ENCODE assay signal across 8 mouse cellular contexts in genomic region chr6:87183159-87183558, GRCm38 (mm10).
DNase-seq lines count a peak whose midpoint lies in the region; ATAC-seq and TF ChIP-seq lines count a peak whose summit lies in the region.
"Had no signal": no experiment of that assay in that cellular context is flagged by ENCODE, and none has a peak within 500 bp of the region (broad histone marks: within the 10 kb centered on the region; RNA-seq: fewer than 3 reads in every experiment).

No protein-coding gene starts in this region.

- ATAC-seq in Patski, result peak; percentile 21
- ATAC-seq in hindbrain, embryonic 13.5 days (ENCODE audit: low FRiP score), result no peak

- TF ChIP-seq POLR2A in bone marrow macrophage, adult 2 months (IDR thresholded peaks at IDR 0.05; ENCODE audit: borderline replicate concordance, low read depth, low read length), result no peak

- H3K4me2 ChIP-seq in hindbrain, embryonic 13.5 days, result no peak overlapping the region
- H3K4me2 ChIP-seq: embryonic facial prominence, embryonic 12.5 days had no signal

- POLR2A ChIA-PET in Patski (lab: Charles Lee), result interaction anchor here (0.6 to 1.2 kb wide), 4 partner anchors 13 to 665 kb away, joined by 3 to 4 read pairs (median 4); no protein-coding TSS in a partner anchor

- no peaks in the 10 kb centered on the region for H3K9me3 ChIP-seq in heart, embryonic 10.5 days
- no peaks in the 10 kb centered on the region for H3K9me3 ChIP-seq in hindbrain, embryonic 13.5 days
- H3K9me3 ChIP-seq: embryonic facial prominence, embryonic 12.5 days had no signal

- H3K9ac ChIP-seq in hindbrain, embryonic 13.5 days, result no peak overlapping the region
- H3K9ac ChIP-seq: embryonic facial prominence, embryonic 12.5 days had no signal

- in situ Hi-C loops in Patski (cut with MboI; ENCODE audit: low pct_unique_long_range_greater_than_20kb), result no loop called here

- no peak overlapping the region for H3K4me3 ChIP-seq in bone marrow macrophage, adult 2 months (ENCODE audit: insufficient read depth, low read length)
- H3K4me3 ChIP-seq in heart, embryonic 10.5 days, result no peak overlapping the region
- no peak overlapping the region for H3K4me3 ChIP-seq in macrophage (ENCODE audit: inconsistent target)
- no peak overlapping the region for H3K4me3 ChIP-seq in hindbrain, embryonic 13.5 days
- H3K4me3 ChIP-seq: embryonic facial prominence, embryonic 12.5 days had no signal

- CTCF ChIA-PET in Patski (lab: Charles Lee), result interaction anchor here (1.4 to 1.7 kb wide), 2 partner anchors 10 to 82 kb away, joined by 3 to 4 read pairs; no protein-coding TSS in a partner anchor

- DNase-seq in Patski (ENCODE audit: low read depth, low spot score), result peak; percentile 77
- DNase-seq in heart, embryonic 10.5 days (ENCODE audit: low spot score), result no peak
- DNase-seq in layer of hippocampus, adult 8-10 months (ENCODE audit: low spot score in 2 of 2), result peak; percentile 64 to 68
- DNase-seq in embryo, embryonic 10 days (ENCODE audit: low spot score), result no peak

- peaks cover 37% of the 10 kb centered on the region for H3K4me1 ChIP-seq in bone marrow macrophage, adult 2 months (ENCODE audit: control insufficient read depth, insufficient read depth, low read length)
- peaks cover 50% of the 10 kb centered on the region for H3K4me1 ChIP-seq in heart, embryonic 10.5 days
- H3K4me1 ChIP-seq in hindbrain, embryonic 13.5 days (replicated peaks), result no peaks in the 10 kb centered on the region

- no peak for TF ChIP-seq CTCF in Patski (IDR thresholded peaks at IDR 0.05)
- TF ChIP-seq CTCF in bone marrow macrophage, adult 2 months (IDR thresholded peaks at IDR 0.05; ENCODE audit: low read depth, low read length), result no peak

- no peaks in the 10 kb centered on the region for H3K79me2 ChIP-seq in macrophage (ENCODE audit: inconsistent target)

- H3K27ac ChIP-seq in bone marrow macrophage, adult 2 months (ENCODE audit: insufficient read depth, low read depth, low read length), result peak overlapping the region; percentile 94
- H3K27ac ChIP-seq in heart, embryonic 10.5 days, result peak overlapping the region; percentile 84
- H3K27ac ChIP-seq in macrophage, result peak overlapping the region; percentile 48
- H3K27ac ChIP-seq in hindbrain, embryonic 13.5 days, result no peak overlapping the region
- H3K27ac ChIP-seq: embryonic facial prominence, embryonic 12.5 days had no signal

- 0 out of 2 replicates have a peak, but pooled peaks cover 2% of the 10 kb centered on the region for H3K36me3 ChIP-seq in heart, embryonic 10.5 days
- H3K36me3 ChIP-seq in macrophage (ENCODE audit: inconsistent target), result no peaks in the 10 kb centered on the region
- H3K36me3 ChIP-seq in hindbrain, embryonic 13.5 days, result no peaks in the 10 kb centered on the region

- H3K27me3 ChIP-seq in Patski, result no peaks in the 10 kb centered on the region
- no peaks in the 10 kb centered on the region for H3K27me3 ChIP-seq in heart, embryonic 10.5 days (ENCODE audit: insufficient read depth, poor library complexity, severe bottlenecking)
- no peaks in the 10 kb centered on the region for H3K27me3 ChIP-seq in hindbrain, embryonic 13.5 days
- H3K27me3 ChIP-seq: embryonic facial prominence, embryonic 12.5 days had no signal

- WGBS in heart, embryonic 10.5 days, result 67% methylated on average over 8 of the region's 8 CpGs
- WGBS in macrophage (ENCODE audit: missing documents), result 49% methylated on average over 7 of the region's 8 CpGs
- 79% methylated on average over 8 of the region's 8 CpGs for WGBS in hindbrain, embryonic 13.5 days

Comparison
In these comparisons a context has a peak if more than half of its experiments do, and no peak if none do; other contexts are left out.
1. DNase-seq: peak in Patski (single experiment) and layer of hippocampus, adult 8-10 months (2 of 2); none in heart, embryonic 10.5 days (single experiment) and embryo, embryonic 10 days (single experiment).